Mouse (Mus musculus): Measurements from ENCODE around the gene Golt1b. TPM values are rescaled to one million over a fixed set of nuclear protein-coding genes. Genes with fewer than 3 reads are reported as not detected.

Gene Golt1b
- polyA plus RNA-seq, 1 experiment from 2014 or later = 68.5 TPM

DNA sequence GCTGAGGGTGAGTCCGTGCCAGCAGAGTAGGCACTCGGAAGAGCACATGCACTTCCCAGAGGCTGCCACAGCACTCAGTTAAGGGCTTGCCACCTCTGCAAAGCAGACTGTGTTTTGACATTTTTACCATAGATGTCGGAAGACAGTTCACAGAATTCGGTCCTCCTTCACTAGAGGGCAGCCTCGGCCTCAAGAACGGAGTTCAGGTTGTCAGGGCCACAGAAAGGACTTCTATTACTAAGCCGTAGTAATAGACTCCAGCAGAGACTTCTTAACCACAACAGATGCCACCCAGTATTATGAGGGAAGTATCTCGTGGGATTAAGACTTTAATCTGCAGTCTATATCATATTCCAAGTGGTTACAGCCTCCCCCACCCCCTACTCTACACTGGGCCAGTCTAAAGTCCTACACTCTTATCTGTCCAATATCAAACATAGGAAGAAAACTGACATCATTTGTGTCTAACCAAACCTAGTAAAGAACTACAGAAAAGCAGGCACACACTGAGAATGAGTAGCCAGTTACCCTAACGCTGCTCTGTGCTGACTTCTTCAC is 23.9 kb upstream of the Golt1b start:
- H3K36me3 ChIP-seq (ENCODE audit: control insufficient read depth, insufficient read depth, low read length) = peaks cover 21% of the 10 kb centered on the region; the same call in 1 of the 2 replicates
- H3K9ac ChIP-seq (ENCODE audit: low read length) = no peak overlapping the region
- TF ChIP-seq CTCF (IDR thresholded peaks at IDR 0.05; ENCODE audit: low read depth) (peak; percentile 62), EP300 (optimal IDR thresholded peaks at IDR 0.05) (no peak)
- no peak overlapping the region for H3K4me2 ChIP-seq (replicated peaks; ENCODE audit: low read depth)
- DNase-seq (ENCODE audit: low spot score) = peak; percentile 23
- peak; percentile 46; the same call in 1 of the 2 replicates for ATAC-seq (ENCODE audit: low FRiP score, low TSS enrichment)
- no peaks in the 10 kb centered on the region for H3K4me1 ChIP-seq (replicated peaks; ENCODE audit: control insufficient read depth, insufficient read depth)
- H3K4me3 ChIP-seq (ENCODE audit: low read depth, low read length) = no peak overlapping the region
- H3K27me3 ChIP-seq (ENCODE audit: control insufficient read depth, insufficient read depth, low read length) = no peaks in the 10 kb centered on the region
- no peak overlapping the region for H3K27ac ChIP-seq (replicated peaks)
- no peaks in the 10 kb centered on the region for H3K9me3 ChIP-seq (ENCODE audit: control insufficient read depth, low read length)
- 65% methylated on average over 9 of the region's 9 CpGs for WGBS

GRCm38 (mm10) chr6:142365742-142366472 is 21.1 kb upstream of the Golt1b start:
- H3K4me1 ChIP-seq (replicated peaks; ENCODE audit: control insufficient read depth, insufficient read depth) = no peaks in the 10 kb centered on the region
- no peak overlapping the region for H3K9ac ChIP-seq (ENCODE audit: low read length)
- no peak for DNase-seq (ENCODE audit: low spot score)
- H3K27me3 ChIP-seq (ENCODE audit: control insufficient read depth, insufficient read depth, low read length) = no peaks in the 10 kb centered on the region
- 0 out of 2 replicates have a peak overlapping the region, but pooled peaks have one; percentile 13 for H3K27ac ChIP-seq (replicated peaks)
- no peak overlapping the region for H3K4me2 ChIP-seq (replicated peaks; ENCODE audit: low read depth)
- peaks cover 10% of the 10 kb centered on the region; the same call in 1 of the 2 replicates for H3K36me3 ChIP-seq (ENCODE audit: control insufficient read depth, insufficient read depth, low read length)
- peak; percentile 64 for ATAC-seq (ENCODE audit: low FRiP score, low TSS enrichment)
- H3K9me3 ChIP-seq (ENCODE audit: control insufficient read depth, low read length) = no peaks in the 10 kb centered on the region
- 72% methylated on average over 8 of the region's 8 CpGs for WGBS
- H3K4me3 ChIP-seq (ENCODE audit: low read depth, low read length) = no peak overlapping the region
- TF ChIP-seq EP300 (optimal IDR thresholded peaks at IDR 0.05) = no peak
- TF ChIP-seq CTCF (IDR thresholded peaks at IDR 0.05; ENCODE audit: low read depth) = no peak

- Histone ChIP-seq H3K27ac (replicated peaks) (0 out of 2 replicates have a peak overlapping the region, but pooled peaks have one; percentile 13), H3K36me3 (ENCODE audit: control insufficient read depth, insufficient read depth, low read length) (peaks cover 10% of the 10 kb centered on the region; the same call in 1 of the 2 replicates), H3K4me1 (replicated peaks; ENCODE audit: control insufficient read depth, insufficient read depth) (no peaks in the 10 kb centered on the region), H3K9ac (ENCODE audit: low read length) (no peak overlapping the region), H3K4me3 (ENCODE audit: low read depth, low read length) (no peak overlapping the region), H3K9me3 (ENCODE audit: control insufficient read depth, low read length) (no peaks in the 10 kb centered on the region), H3K27me3 (ENCODE audit: control insufficient read depth, insufficient read depth, low read length) (no peaks in the 10 kb centered on the region), H3K4me2 (replicated peaks; ENCODE audit: low read depth) (no peak overlapping the region)
- DNase-seq (ENCODE audit: low spot score) (no peak), ATAC-seq (ENCODE audit: low FRiP score, low TSS enrichment) (0 out of 2 replicates have a peak, but pooled peaks have one; percentile 8)
- TF ChIP-seq EP300 (optimal IDR thresholded peaks at IDR 0.05) (no peak), CTCF (IDR thresholded peaks at IDR 0.05; ENCODE audit: low read depth) (no peak)
- WGBS = 84% methylated on average over 10 of the region's 10 CpGs
These were observed 20.5 kb upstream of the Golt1b start for GRCm38 (mm10) chr6:142366473-142367018.

GRCm38 (mm10) chr6:142367565-142367964 is 19.5 kb upstream of the Golt1b start:
- WGBS = 79% methylated on average over 3 of the region's 3 CpGs
- no peak for ATAC-seq (ENCODE audit: low FRiP score, low TSS enrichment)
- no peak overlapping the region for H3K4me2 ChIP-seq (replicated peaks; ENCODE audit: low read depth)
- no peak overlapping the region for H3K9ac ChIP-seq (ENCODE audit: low read length)
- H3K27ac ChIP-seq (replicated peaks) = no peak overlapping the region
- no peak overlapping the region for H3K4me3 ChIP-seq (ENCODE audit: low read depth, low read length)
- no peaks in the 10 kb centered on the region for H3K4me1 ChIP-seq (replicated peaks; ENCODE audit: control insufficient read depth, insufficient read depth)
- TF ChIP-seq CTCF (IDR thresholded peaks at IDR 0.05; ENCODE audit: low read depth) (no peak), EP300 (optimal IDR thresholded peaks at IDR 0.05) (no peak)
- H3K36me3 ChIP-seq (ENCODE audit: control insufficient read depth, insufficient read depth, low read length) = peaks cover 12% of the 10 kb centered on the region; the same call in 1 of the 2 replicates
- no peaks in the 10 kb centered on the region for H3K9me3 ChIP-seq (ENCODE audit: control insufficient read depth, low read length)
- DNase-seq (ENCODE audit: low spot score) = no peak
- H3K27me3 ChIP-seq (ENCODE audit: control insufficient read depth, insufficient read depth, low read length) = no peaks in the 10 kb centered on the region

DNA sequence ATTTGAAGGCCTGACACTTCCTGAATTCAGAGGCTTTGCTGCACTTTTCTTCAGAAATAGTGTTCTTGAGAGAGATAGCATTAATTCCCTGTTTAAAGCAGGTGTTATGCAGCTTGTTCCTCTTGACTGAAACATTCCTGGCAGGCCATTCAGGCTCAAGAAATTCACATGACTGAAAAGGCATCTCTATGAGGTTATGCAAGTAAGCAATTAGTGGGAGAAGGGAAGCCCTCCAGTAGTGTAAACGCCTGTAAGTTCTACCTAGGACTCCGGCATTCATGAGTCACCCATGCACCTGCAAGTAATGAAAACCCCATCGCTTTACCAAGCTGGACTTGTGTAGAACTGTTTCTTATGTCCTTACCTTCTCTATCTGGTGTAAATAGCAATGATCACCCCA is 17.5 kb upstream of the Golt1b start:
- no peaks in the 10 kb centered on the region for H3K9me3 ChIP-seq (ENCODE audit: control insufficient read depth, low read length)
- no peak for ATAC-seq (ENCODE audit: low FRiP score, low TSS enrichment)
- no peak overlapping the region for H3K4me3 ChIP-seq (ENCODE audit: low read depth, low read length)
- no peaks in the 10 kb centered on the region for H3K4me1 ChIP-seq (replicated peaks; ENCODE audit: control insufficient read depth, insufficient read depth)
- peaks cover 5% of the 10 kb centered on the region; the same call in 1 of the 2 replicates for H3K36me3 ChIP-seq (ENCODE audit: control insufficient read depth, insufficient read depth, low read length)
- no peak overlapping the region for H3K4me2 ChIP-seq (replicated peaks; ENCODE audit: low read depth)
- DNase-seq (ENCODE audit: low spot score) = no peak
- TF ChIP-seq EP300 (optimal IDR thresholded peaks at IDR 0.05) (no peak), CTCF (IDR thresholded peaks at IDR 0.05; ENCODE audit: low read depth) (no peak)
- WGBS = 86% methylated on average over 3 of the region's 3 CpGs
- no peak overlapping the region for H3K27ac ChIP-seq (replicated peaks)
- H3K27me3 ChIP-seq (ENCODE audit: control insufficient read depth, insufficient read depth, low read length) = no peaks in the 10 kb centered on the region
- no peak overlapping the region for H3K9ac ChIP-seq (ENCODE audit: low read length)

Measured in stomach, postnatal 0 days (tissue).